Mouse (Mus musculus): Measurements from ENCODE around the gene Ctsz.

Ctsz gene

GRCm38 (mm10) chr2:174438737-174439449 lies at the start of gene Ctsz:
Gene Ctsz, minus strand, starts transcription at chr2:174439039.
- DNase-seq: peak; percentile 85

GRCm38 (mm10) chr2:174487005-174487404 lies 48.2 kb upstream of the Ctsz start:
- no peak for DNase-seq

- DNase-seq: no peak
Observed at GRCm38 (mm10) chr2:174478746-174479145, 39.9 kb upstream of the Ctsz start.

GRCm38 (mm10) chr2:174477543-174478319 lies 38.9 kb upstream of the Ctsz start:
- no peak for DNase-seq

GRCm38 (mm10) chr2:174473550-174473927 lies 34.7 kb upstream of the Ctsz start:
- no peak for DNase-seq

GRCm38 (mm10) chr2:174472818-174473549 lies 34.1 kb upstream of the Ctsz start, which contains the start of gene Prelid3b:
Gene Prelid3b, minus strand, starts transcription at chr2:174473081.
- peak; percentile 100 for DNase-seq

GRCm38 (mm10) chr2:174472407-174472806 lies 33.6 kb upstream of the Ctsz start:
- DNase-seq: no peak

GRCm38 (mm10) chr2:174470786-174471405 lies 32.1 kb upstream of the Ctsz start:
- DNase-seq: no peak

- no peak for DNase-seq
Observed at GRCm38 (mm10) chr2:174470333-174470732, 31.5 kb upstream of the Ctsz start.

- peak; percentile 98 for DNase-seq
Observed at GRCm38 (mm10) chr2:174463789-174464523, 25.1 kb upstream of the Ctsz start, which contains the start of gene Atp5e. Gene Atp5e, minus strand, starts transcription at chr2:174464105.

GRCm38 (mm10) chr2:174463370-174463769 lies 24.5 kb upstream of the Ctsz start:
- DNase-seq: no peak

- DNase-seq: no peak
Observed at GRCm38 (mm10) chr2:174459365-174459764, 20.5 kb upstream of the Ctsz start.

- peak; percentile 32 for DNase-seq
Observed at GRCm38 (mm10) chr2:174453681-174454080, 14.8 kb upstream of the Ctsz start.

GRCm38 (mm10) chr2:174450353-174450752 lies 11.5 kb upstream of the Ctsz start, which contains the start of gene Tubb1:
Gene Tubb1, plus strand, starts transcription at chr2:174450695.
- DNase-seq: no peak

- DNase-seq: no peak
Observed at GRCm38 (mm10) chr2:174448405-174448804, 9.6 kb upstream of the Ctsz start.

- DNase-seq: no peak
Observed at GRCm38 (mm10) chr2:174446905-174447304, 8.1 kb upstream of the Ctsz start.

GRCm38 (mm10) chr2:174446492-174446891 lies 7.7 kb upstream of the Ctsz start:
- DNase-seq: no peak

GRCm38 (mm10) chr2:174445018-174445417 lies 6.2 kb upstream of the Ctsz start:
- DNase-seq: no peak

GRCm38 (mm10) chr2:174444359-174444758 lies 5.5 kb upstream of the Ctsz start:
- no peak for DNase-seq

- no peak for DNase-seq
Observed at GRCm38 (mm10) chr2:174443046-174443445, 4.2 kb upstream of the Ctsz start.

GRCm38 (mm10) chr2:174442460-174442859 lies 3.6 kb upstream of the Ctsz start:
- DNase-seq: peak; percentile 19

GRCm38 (mm10) chr2:174441898-174442297 lies 3.1 kb upstream of the Ctsz start:
- no peak for DNase-seq
